Mouse (Mus musculus): ENCODE measurements around the gene Tnfrsf14. TPM values are rescaled to one million over a fixed set of nuclear protein-coding genes. Genes with fewer than 3 reads are reported as not detected.

Gene Tnfrsf14
- polyA plus RNA-seq, 1 experiment: 177 TPM

DNA sequence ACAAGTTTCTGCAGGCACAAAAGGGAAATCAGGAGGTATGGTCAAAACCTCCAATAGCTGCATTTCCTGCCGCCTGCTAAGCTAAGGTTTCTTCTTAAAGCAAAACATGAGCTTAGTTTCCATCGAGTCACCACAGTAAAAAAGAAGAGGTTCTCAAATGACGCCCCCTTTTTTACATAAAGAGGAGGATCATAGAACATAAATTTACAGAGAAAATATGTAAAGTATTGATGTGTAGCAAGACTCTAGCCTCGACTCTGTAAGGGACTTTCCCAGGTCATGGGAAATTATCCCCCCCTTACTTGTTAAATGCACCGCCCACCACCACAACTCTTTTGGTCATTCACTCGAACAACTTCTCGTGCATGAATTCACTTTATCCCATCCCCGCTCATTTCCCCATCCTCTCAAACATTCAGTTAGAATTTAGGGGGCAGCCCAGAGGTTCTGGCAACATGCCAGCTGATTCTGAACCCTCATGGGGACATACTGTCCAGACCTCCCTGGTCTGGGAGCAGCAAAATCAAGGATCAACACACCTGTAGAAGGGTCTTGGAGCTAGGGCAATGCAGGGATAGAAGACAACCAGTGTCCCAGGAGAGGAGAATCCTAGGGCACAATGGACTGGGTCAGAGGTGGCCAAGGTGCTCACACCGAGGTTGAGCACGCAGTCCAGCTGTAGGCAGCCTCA is 14.4 kb upstream of the Tnfrsf14 start:
- H3K4me3 ChIP-seq (ENCODE audit: low read depth, low read length): no peak overlapping the region
- TF ChIP-seq POLR2A (IDR thresholded peaks at IDR 0.05; ENCODE audit: low read depth, low read length) (no peak), CTCF (IDR thresholded peaks at IDR 0.05; ENCODE audit: extremely low read depth, insufficient read length, insufficient replicate concordance, low read depth, low read length) (no peak)
- peaks cover 11% of the 10 kb centered on the region; the same call in 1 of the 2 replicates for H3K4me1 ChIP-seq (ENCODE audit: control insufficient read depth, insufficient read depth, insufficient read length, low read length)
- H3K27ac ChIP-seq (ENCODE audit: insufficient read depth, low read depth, low read length): no peak overlapping the region
- 74% methylated on average over 10 of the region's 10 CpGs for WGBS
- no peaks in the 10 kb centered on the region for H3K36me3 ChIP-seq (ENCODE audit: control insufficient read depth, insufficient read depth, low read length)
- H3K27me3 ChIP-seq (ENCODE audit: control insufficient read depth, insufficient read depth, low read length): no peaks in the 10 kb centered on the region

DNA sequence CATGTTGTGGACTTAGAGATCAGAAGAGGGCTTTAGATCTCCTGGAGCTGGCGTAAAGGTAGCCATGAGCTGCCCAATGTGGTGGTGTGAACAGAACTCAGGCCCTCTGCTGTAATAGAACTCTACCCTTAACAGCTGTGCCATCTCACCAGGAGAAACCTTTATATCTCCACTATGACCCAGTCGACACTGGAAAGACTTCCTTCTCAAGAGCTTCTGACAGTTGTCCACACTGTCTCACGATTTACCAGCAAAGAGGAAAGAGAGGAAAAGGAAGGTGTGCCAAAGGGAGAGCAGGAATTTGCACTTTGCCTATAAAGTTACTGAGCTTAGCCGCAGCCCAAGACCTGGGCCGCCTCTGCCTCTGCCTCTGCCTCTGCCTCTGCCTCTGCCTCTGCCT is 13.5 kb upstream of the Tnfrsf14 start:
- peaks cover 11% of the 10 kb centered on the region; the same call in 1 of the 2 replicates for H3K4me1 ChIP-seq (ENCODE audit: control insufficient read depth, insufficient read depth, insufficient read length, low read length)
- no peak overlapping the region for H3K4me3 ChIP-seq (ENCODE audit: low read depth, low read length)
- no peaks in the 10 kb centered on the region for H3K27me3 ChIP-seq (ENCODE audit: control insufficient read depth, insufficient read depth, low read length)
- TF ChIP-seq CTCF (IDR thresholded peaks at IDR 0.05; ENCODE audit: extremely low read depth, insufficient read length, insufficient replicate concordance, low read depth, low read length) (no peak), POLR2A (IDR thresholded peaks at IDR 0.05; ENCODE audit: low read depth, low read length) (no peak)
- no peaks in the 10 kb centered on the region for H3K36me3 ChIP-seq (ENCODE audit: control insufficient read depth, insufficient read depth, low read length)
- H3K27ac ChIP-seq (ENCODE audit: insufficient read depth, low read depth, low read length): no peak overlapping the region
- WGBS: 80% methylated on average over 5 of the region's 5 CpGs

DNA sequence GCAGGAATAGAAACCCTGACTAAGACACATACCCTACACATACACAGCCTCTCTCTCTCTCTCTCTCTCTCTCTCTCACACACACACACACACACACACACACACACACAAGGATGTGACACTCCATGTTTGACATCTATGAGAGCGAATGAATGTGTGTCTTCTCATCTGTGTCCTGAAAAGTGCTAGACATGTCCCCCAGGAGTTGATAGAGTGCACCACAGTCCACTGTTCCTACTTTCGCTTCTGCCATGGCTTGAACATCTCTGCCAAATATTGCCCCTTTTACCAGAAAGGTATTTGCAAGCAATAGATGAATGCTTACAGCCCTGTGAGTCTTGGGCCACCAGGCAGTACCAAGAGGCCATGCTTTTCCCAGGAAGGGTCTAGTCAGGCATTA is 11.8 kb upstream of the Tnfrsf14 start:
- Histone ChIP-seq H3K27me3 (ENCODE audit: control insufficient read depth, insufficient read depth, low read length) (no peaks in the 10 kb centered on the region), H3K27ac (ENCODE audit: insufficient read depth, low read depth, low read length) (no peak overlapping the region), H3K4me3 (ENCODE audit: low read depth, low read length) (no peak overlapping the region), H3K36me3 (ENCODE audit: control insufficient read depth, insufficient read depth, low read length) (no peaks in the 10 kb centered on the region), H3K4me1 (ENCODE audit: control insufficient read depth, insufficient read depth, insufficient read length, low read length) (peaks cover 6% of the 10 kb centered on the region; the same call in 1 of the 2 replicates)
- TF ChIP-seq CTCF (IDR thresholded peaks at IDR 0.05; ENCODE audit: extremely low read depth, insufficient read length, insufficient replicate concordance, low read depth, low read length): no peak
- no peak for TF ChIP-seq POLR2A (IDR thresholded peaks at IDR 0.05; ENCODE audit: low read depth, low read length)
- WGBS: 85% methylated on average over 2 of the region's 2 CpGs

DNA sequence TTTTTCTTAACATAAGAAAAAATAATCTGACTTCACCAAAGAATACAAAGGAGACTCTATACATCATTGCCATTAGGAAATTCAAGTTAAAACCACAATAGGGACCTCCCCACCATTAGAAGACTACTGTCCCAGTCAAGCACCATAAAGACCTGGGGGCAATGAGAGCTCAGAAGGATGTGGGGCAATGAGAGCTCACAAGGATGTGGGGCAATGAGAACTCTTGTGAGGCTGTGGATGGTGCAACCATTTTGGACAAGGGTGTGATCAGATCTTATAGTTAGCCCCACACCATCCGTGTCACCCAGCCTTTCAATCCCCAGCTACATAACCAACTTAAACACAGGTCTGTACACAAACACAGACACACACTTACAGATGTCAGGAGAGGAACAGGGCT is 9.4 kb upstream of the Tnfrsf14 start:
- TF ChIP-seq POLR2A (IDR thresholded peaks at IDR 0.05; ENCODE audit: low read depth, low read length) (no peak), CTCF (IDR thresholded peaks at IDR 0.05; ENCODE audit: extremely low read depth, insufficient read length, insufficient replicate concordance, low read depth, low read length) (no peak)
- H3K27ac ChIP-seq (ENCODE audit: insufficient read depth, low read depth, low read length): no peak overlapping the region
- 75% methylated on average over 1 of the region's 1 CpGs for WGBS
- no peaks in the 10 kb centered on the region for H3K27me3 ChIP-seq (ENCODE audit: control insufficient read depth, insufficient read depth, low read length)
- H3K36me3 ChIP-seq (ENCODE audit: control insufficient read depth, insufficient read depth, low read length): no peaks in the 10 kb centered on the region
- peaks cover 5% of the 10 kb centered on the region; the same call in 1 of the 2 replicates for H3K4me1 ChIP-seq (ENCODE audit: control insufficient read depth, insufficient read depth, insufficient read length, low read length)
- no peak overlapping the region for H3K4me3 ChIP-seq (ENCODE audit: low read depth, low read length)

DNA sequence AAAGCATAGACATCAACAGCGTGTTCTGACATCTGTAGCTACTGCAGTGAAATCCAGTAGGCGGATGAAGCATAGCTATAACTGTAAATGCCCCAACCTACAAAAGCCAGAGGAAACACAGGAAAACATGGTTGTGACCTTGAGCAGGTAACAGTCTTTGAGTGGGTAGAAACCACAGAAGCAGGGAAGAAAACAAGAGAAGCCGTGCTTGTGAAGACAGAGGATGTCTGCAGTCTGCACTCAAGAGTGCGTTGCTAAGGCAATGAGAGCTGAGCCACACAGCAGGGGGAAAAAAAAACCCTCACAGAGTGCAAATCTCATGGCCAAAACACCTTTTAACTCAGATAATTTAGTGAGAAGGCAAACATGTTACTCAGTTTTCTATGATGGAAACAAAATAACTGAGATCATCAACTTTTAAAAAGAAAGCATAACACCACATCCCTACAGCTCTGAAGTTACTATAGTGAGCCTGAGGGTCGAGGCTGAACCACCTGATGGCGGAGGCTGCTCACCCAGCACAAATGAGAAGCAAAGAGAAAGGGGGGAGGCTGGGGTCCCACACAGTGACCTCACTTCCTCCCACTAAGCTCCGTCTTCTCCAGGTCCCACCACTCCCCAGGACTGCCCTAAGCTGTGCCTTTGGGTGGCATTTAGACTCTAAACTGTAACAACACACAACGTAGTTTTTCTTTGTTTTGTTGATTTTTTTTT is 8.3 kb upstream of the Tnfrsf14 start:
- Histone ChIP-seq H3K27me3 (ENCODE audit: control insufficient read depth, insufficient read depth, low read length) (no peaks in the 10 kb centered on the region), H3K4me3 (ENCODE audit: low read depth, low read length) (no peak overlapping the region), H3K36me3 (ENCODE audit: control insufficient read depth, insufficient read depth, low read length) (no peaks in the 10 kb centered on the region), H3K4me1 (ENCODE audit: control insufficient read depth, insufficient read depth, insufficient read length, low read length) (peaks cover 5% of the 10 kb centered on the region; the same call in 1 of the 2 replicates), H3K27ac (ENCODE audit: insufficient read depth, low read depth, low read length) (no peak overlapping the region)
- 75% methylated on average over 8 of the region's 8 CpGs for WGBS
- TF ChIP-seq CTCF (IDR thresholded peaks at IDR 0.05; ENCODE audit: extremely low read depth, insufficient read length, insufficient replicate concordance, low read depth, low read length) (no peak), POLR2A (IDR thresholded peaks at IDR 0.05; ENCODE audit: low read depth, low read length) (no peak)

DNA sequence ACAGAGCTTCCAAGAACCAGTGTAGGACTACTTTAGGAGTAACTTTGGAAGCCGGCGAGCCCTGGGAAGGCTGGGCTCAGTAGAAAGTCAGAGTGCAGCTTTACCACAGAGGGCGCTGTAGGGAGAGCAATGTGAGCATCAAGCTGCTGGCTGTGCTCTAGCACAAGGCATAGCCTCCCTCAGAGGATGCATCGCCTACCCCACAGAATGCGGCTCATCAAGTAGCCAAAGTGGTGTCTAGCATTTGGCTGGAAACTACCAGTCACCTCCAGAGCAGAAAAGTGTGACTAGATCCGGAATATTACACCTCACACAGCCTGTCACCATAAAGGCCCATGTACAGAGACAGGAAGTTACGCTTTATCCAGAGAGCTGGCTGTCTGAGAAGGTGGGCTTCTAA is 7.4 kb upstream of the Tnfrsf14 start:
- Histone ChIP-seq H3K4me3 (ENCODE audit: low read depth, low read length) (no peak overlapping the region), H3K4me1 (ENCODE audit: control insufficient read depth, insufficient read depth, insufficient read length, low read length) (peaks cover 5% of the 10 kb centered on the region; the same call in 1 of the 2 replicates), H3K27me3 (ENCODE audit: control insufficient read depth, insufficient read depth, low read length) (no peaks in the 10 kb centered on the region), H3K27ac (ENCODE audit: insufficient read depth, low read depth, low read length) (peak overlapping the region; percentile 16; the same call in 1 of the 2 replicates), H3K36me3 (ENCODE audit: control insufficient read depth, insufficient read depth, low read length) (no peaks in the 10 kb centered on the region)
- WGBS: 89% methylated on average over 7 of the region's 7 CpGs
- TF ChIP-seq POLR2A (IDR thresholded peaks at IDR 0.05; ENCODE audit: low read depth, low read length): no peak
- TF ChIP-seq CTCF (IDR thresholded peaks at IDR 0.05; ENCODE audit: extremely low read depth, insufficient read length, insufficient replicate concordance, low read depth, low read length): no peak

DNA sequence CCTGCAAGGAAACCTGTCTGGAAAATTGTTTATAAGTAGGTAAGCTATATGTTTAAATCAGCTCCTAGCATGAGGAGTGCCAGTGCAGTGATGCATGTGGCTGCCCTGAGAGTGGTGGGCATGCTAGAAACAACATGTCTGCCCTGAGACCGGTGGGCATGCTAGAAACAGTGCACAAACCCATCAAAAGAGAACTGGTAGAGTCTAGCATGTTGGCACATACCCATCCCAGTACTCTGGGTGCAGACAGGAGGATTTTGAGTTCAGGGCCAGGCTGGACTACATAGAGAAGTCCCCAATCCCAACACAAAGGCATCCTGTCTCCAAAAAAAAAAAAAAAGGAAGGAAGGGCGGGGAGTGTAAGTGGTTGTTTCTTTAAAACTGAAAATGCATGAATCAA is 6.4 kb upstream of the Tnfrsf14 start:
- no peak overlapping the region for H3K27ac ChIP-seq (ENCODE audit: insufficient read depth, low read depth, low read length)
- 88% methylated on average over 2 of the region's 2 CpGs for WGBS
- peaks cover 5% of the 10 kb centered on the region; the same call in 1 of the 2 replicates for H3K4me1 ChIP-seq (ENCODE audit: control insufficient read depth, insufficient read depth, insufficient read length, low read length)
- no peaks in the 10 kb centered on the region for H3K36me3 ChIP-seq (ENCODE audit: control insufficient read depth, insufficient read depth, low read length)
- no peaks in the 10 kb centered on the region for H3K27me3 ChIP-seq (ENCODE audit: control insufficient read depth, insufficient read depth, low read length)
- TF ChIP-seq CTCF (IDR thresholded peaks at IDR 0.05; ENCODE audit: extremely low read depth, insufficient read length, insufficient replicate concordance, low read depth, low read length): no peak
- no peak for TF ChIP-seq POLR2A (IDR thresholded peaks at IDR 0.05; ENCODE audit: low read depth, low read length)
- H3K4me3 ChIP-seq (ENCODE audit: low read depth, low read length): no peak overlapping the region
